ENCODE assay signal across 11 mouse cellular contexts in genomic region chr6:99171901-99172588, GRCm38 (mm10).
A peak's percentile ranks its signal among the peaks of the same experiment; 100 is the strongest.
DNase-seq lines count a peak whose midpoint lies in the region; ATAC-seq and TF ChIP-seq lines count a peak whose summit lies in the region.
"Had no signal": no experiment of that assay in that cellular context is flagged by ENCODE, and none has a peak within 500 bp of the region (broad histone marks: within the 10 kb centered on the region; RNA-seq: fewer than 3 reads in every experiment).

No protein-coding gene starts in this region.

- H3K9me3 ChIP-seq in kidney, embryonic 15.5 days (replicated peaks): no peaks in the 10 kb centered on the region
- no peaks in the 10 kb centered on the region for H3K9me3 ChIP-seq in liver, embryonic 11.5 days (ENCODE audit: control insufficient read depth, low read length)
- no peaks in the 10 kb centered on the region for H3K9me3 ChIP-seq in hindbrain, embryonic 13.5 days
- H3K9me3 ChIP-seq in hindbrain, embryonic 16.5 days (ENCODE audit: control insufficient read depth, low read length): no peaks in the 10 kb centered on the region
- no peaks in the 10 kb centered on the region for H3K9me3 ChIP-seq in hindbrain, embryonic 10.5 days

- TF ChIP-seq POLR2A in kidney, adult 2 months (IDR thresholded peaks at IDR 0.05; ENCODE audit: low read depth, low read length): no peak

- H3K4me1 ChIP-seq in kidney, adult 2 months (ENCODE audit: control insufficient read depth, insufficient read depth, low read length): peaks cover 3% of the 10 kb centered on the region
- peaks cover 20% of the 10 kb centered on the region for H3K4me1 ChIP-seq in kidney, embryonic 15.5 days
- H3K4me1 ChIP-seq in liver, embryonic 11.5 days (replicated peaks; ENCODE audit: control insufficient read depth, insufficient read depth, low read length): peaks cover 23% of the 10 kb centered on the region
- H3K4me1 ChIP-seq in hindbrain, embryonic 13.5 days (replicated peaks): no peaks in the 10 kb centered on the region; the same call in 1 of the 2 replicates
- no peaks in the 10 kb centered on the region for H3K4me1 ChIP-seq in hindbrain, embryonic 16.5 days (ENCODE audit: control insufficient read depth, insufficient read depth, low read depth, low read length)
- peaks cover 13% of the 10 kb centered on the region; the same call in 1 of the 2 replicates for H3K4me1 ChIP-seq in hindbrain, embryonic 10.5 days (replicated peaks)

- H3K27ac ChIP-seq in kidney, adult 2 months (ENCODE audit: insufficient read depth, low read depth, low read length): peak overlapping the region; percentile 42; the same call in 1 of the 2 replicates
- no peak overlapping the region for H3K27ac ChIP-seq in kidney, embryonic 15.5 days
- peak overlapping the region; percentile 3; the same call in 1 of the 2 replicates for H3K27ac ChIP-seq in liver, embryonic 11.5 days (ENCODE audit: low read depth, low read length)
- H3K27ac ChIP-seq in hindbrain, embryonic 13.5 days: no peak overlapping the region
- no peak overlapping the region for H3K27ac ChIP-seq in hindbrain, embryonic 16.5 days (ENCODE audit: low read depth, low read length)
- no peak overlapping the region for H3K27ac ChIP-seq in hindbrain, embryonic 10.5 days

- TF ChIP-seq CTCF in kidney, adult 2 months (conservative IDR thresholded peaks at IDR 0.05; ENCODE audit: insufficient read depth, insufficient read length, low read depth, low read length): no peak

- no peak overlapping the region for H3K9ac ChIP-seq in kidney, embryonic 15.5 days
- no peak overlapping the region for H3K9ac ChIP-seq in liver, embryonic 11.5 days (ENCODE audit: low read depth, low read length)
- H3K9ac ChIP-seq in hindbrain, embryonic 13.5 days: no peak overlapping the region
- H3K9ac ChIP-seq in hindbrain, embryonic 16.5 days (ENCODE audit: low read depth, low read length): no peak overlapping the region
- H3K9ac ChIP-seq: forebrain, postnatal 0 days had no signal

- H3K4me3 ChIP-seq in kidney, adult 2 months (ENCODE audit: insufficient read depth, low read depth, low read length): no peak overlapping the region
- no peak overlapping the region for H3K4me3 ChIP-seq in kidney, embryonic 15.5 days (replicated peaks)
- H3K4me3 ChIP-seq in liver, embryonic 11.5 days (ENCODE audit: low read depth, low read length): no peak overlapping the region
- no peak overlapping the region for H3K4me3 ChIP-seq in hindbrain, embryonic 13.5 days
- no peak overlapping the region for H3K4me3 ChIP-seq in hindbrain, embryonic 16.5 days (ENCODE audit: low read length)
- H3K4me3 ChIP-seq in hindbrain, embryonic 10.5 days: no peak overlapping the region

- no peak overlapping the region for H3K4me2 ChIP-seq in kidney, embryonic 15.5 days
- H3K4me2 ChIP-seq in liver, embryonic 11.5 days: peak overlapping the region; percentile 44
- H3K4me2 ChIP-seq in hindbrain, embryonic 13.5 days: no peak overlapping the region
- no peak overlapping the region for H3K4me2 ChIP-seq in hindbrain, embryonic 16.5 days (ENCODE audit: low read length)

- H3K36me3 ChIP-seq in kidney, adult 2 months (ENCODE audit: control insufficient read depth, insufficient read depth, low read length): no peaks in the 10 kb centered on the region
- no peaks in the 10 kb centered on the region for H3K36me3 ChIP-seq in kidney, embryonic 15.5 days
- no peaks in the 10 kb centered on the region for H3K36me3 ChIP-seq in liver, embryonic 11.5 days (ENCODE audit: control insufficient read depth, insufficient read depth, low read length)
- H3K36me3 ChIP-seq in hindbrain, embryonic 13.5 days: no peaks in the 10 kb centered on the region
- H3K36me3 ChIP-seq in hindbrain, embryonic 16.5 days (ENCODE audit: control insufficient read depth, insufficient read depth, low read length): no peaks in the 10 kb centered on the region
- no peaks in the 10 kb centered on the region for H3K36me3 ChIP-seq in hindbrain, embryonic 10.5 days

- DNase-seq in kidney, adult 2 months: peak; percentile 36
- peak; percentile 34 for DNase-seq in brain, adult 2 months (ENCODE audit: low read depth, low spot score)
- DNase-seq in liver, embryonic 11.5 days (ENCODE audit: low spot score): no peak
- peak; percentile 69 for DNase-seq in naive thymus-derived CD4-positive, alpha-beta T cell, adult 2 months (ENCODE audit: low read depth)
- no peak for DNase-seq in hindbrain, embryonic 10.5 days (ENCODE audit: low spot score)
- DNase-seq: cerebellum, adult 11-12 months; forebrain, postnatal 0 days; thymus, postnatal 36 days had no signal

- ATAC-seq in kidney, embryonic 15.5 days (replicated peaks; ENCODE audit: low FRiP score): no peak
- no peak for ATAC-seq in liver, embryonic 11.5 days (replicated peaks; ENCODE audit: low FRiP score)
- ATAC-seq in hindbrain, embryonic 13.5 days (ENCODE audit: low FRiP score): no peak
- no peak for ATAC-seq in hindbrain, embryonic 16.5 days
- ATAC-seq: forebrain, postnatal 0 days had no signal

- H3K27me3 ChIP-seq in kidney, adult 2 months (replicated peaks; ENCODE audit: control insufficient read depth, insufficient read depth, low read length): no peaks in the 10 kb centered on the region
- H3K27me3 ChIP-seq in kidney, embryonic 15.5 days: no peaks in the 10 kb centered on the region
- no peaks in the 10 kb centered on the region for H3K27me3 ChIP-seq in liver, embryonic 11.5 days (replicated peaks; ENCODE audit: control insufficient read depth, insufficient read depth, low read length)
- no peaks in the 10 kb centered on the region for H3K27me3 ChIP-seq in hindbrain, embryonic 13.5 days
- no peaks in the 10 kb centered on the region for H3K27me3 ChIP-seq in hindbrain, embryonic 16.5 days (replicated peaks; ENCODE audit: control insufficient read depth, insufficient read depth, low read length)
- H3K27me3 ChIP-seq in hindbrain, embryonic 10.5 days (ENCODE audit: insufficient read depth, poor library complexity, severe bottlenecking): no peaks in the 10 kb centered on the region

- WGBS in kidney, adult 2 months: 69% methylated on average over 8 of the region's 8 CpGs
- 73% methylated on average over 8 of the region's 8 CpGs for WGBS in kidney, embryonic 15.5 days
- 69% methylated on average over 8 of the region's 8 CpGs for WGBS in liver, embryonic 11.5 days
- 86% methylated on average over 8 of the region's 8 CpGs for WGBS in hindbrain, embryonic 13.5 days
- WGBS in hindbrain, embryonic 16.5 days: 83% methylated on average over 8 of the region's 8 CpGs
- 89% methylated on average over 8 of the region's 8 CpGs for WGBS in hindbrain, embryonic 10.5 days

Comparison
In these comparisons a context has a peak if more than half of its experiments do, and no peak if none do; other contexts are left out.
1. H3K27ac ChIP-seq: peak in kidney, adult 2 months (single experiment) and liver, embryonic 11.5 days (single experiment); none in kidney, embryonic 15.5 days (single experiment), hindbrain, embryonic 13.5 days (single experiment), hindbrain, embryonic 16.5 days (single experiment) and hindbrain, embryonic 10.5 days (single experiment).
2. DNase-seq: peak in kidney, adult 2 months (single experiment), brain, adult 2 months (single experiment) and naive thymus-derived CD4-positive, alpha-beta T cell, adult 2 months (single experiment); none in liver, embryonic 11.5 days (single experiment) and hindbrain, embryonic 10.5 days (single experiment).